Mouse (Mus musculus): Measurements from ENCODE around the gene Pbx4.
A peak's percentile ranks its signal among the peaks of the same experiment; 100 is the strongest.

The Pbx4 gene

DNA sequence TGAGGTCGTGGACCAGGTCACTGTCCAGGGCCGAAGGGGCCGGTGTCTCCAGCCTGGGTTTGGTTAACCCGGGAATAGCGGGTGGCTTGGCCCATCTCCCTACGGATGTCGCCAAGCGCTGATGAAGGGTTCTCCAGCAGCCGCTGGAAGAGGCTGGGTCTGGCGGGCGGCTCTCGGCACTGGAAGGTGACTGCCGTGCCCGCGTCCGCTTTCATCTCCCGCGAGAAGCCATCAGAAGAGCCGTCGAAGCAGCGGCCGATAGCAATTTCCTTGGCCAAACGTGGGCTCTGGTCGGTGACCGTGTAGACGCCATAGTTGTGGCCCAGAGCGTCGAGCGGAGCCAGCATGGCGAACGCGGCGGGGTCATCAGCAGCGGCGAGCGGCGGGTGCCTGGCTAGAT is 48.5 kb downstream of the Pbx4 start:
- Histone ChIP-seq H3K4me3 (replicated peaks; ENCODE audit: low read length) (peak overlapping the region; percentile 75), H3K27me3 (ENCODE audit: insufficient read depth, low read length) (peaks cover 80% of the 10 kb centered on the region), H3K36me3 (ENCODE audit: insufficient read depth, low read length) (no peaks in the 10 kb centered on the region), H3K4me1 (replicated peaks; ENCODE audit: low read depth, low read length) (peaks cover 42% of the 10 kb centered on the region), H3K9me3 (ENCODE audit: low read length) (no peaks in the 10 kb centered on the region)
- TF ChIP-seq CTCF (conservative IDR thresholded peaks at IDR 0.05; ENCODE audit: low read length) (no peak), POU5F1 (IDR thresholded peaks at IDR 0.05; ENCODE audit: borderline replicate concordance, low read length) (no peak), NANOG (IDR thresholded peaks at IDR 0.05; ENCODE audit: borderline replicate concordance, low read length) (no peak)

DNA sequence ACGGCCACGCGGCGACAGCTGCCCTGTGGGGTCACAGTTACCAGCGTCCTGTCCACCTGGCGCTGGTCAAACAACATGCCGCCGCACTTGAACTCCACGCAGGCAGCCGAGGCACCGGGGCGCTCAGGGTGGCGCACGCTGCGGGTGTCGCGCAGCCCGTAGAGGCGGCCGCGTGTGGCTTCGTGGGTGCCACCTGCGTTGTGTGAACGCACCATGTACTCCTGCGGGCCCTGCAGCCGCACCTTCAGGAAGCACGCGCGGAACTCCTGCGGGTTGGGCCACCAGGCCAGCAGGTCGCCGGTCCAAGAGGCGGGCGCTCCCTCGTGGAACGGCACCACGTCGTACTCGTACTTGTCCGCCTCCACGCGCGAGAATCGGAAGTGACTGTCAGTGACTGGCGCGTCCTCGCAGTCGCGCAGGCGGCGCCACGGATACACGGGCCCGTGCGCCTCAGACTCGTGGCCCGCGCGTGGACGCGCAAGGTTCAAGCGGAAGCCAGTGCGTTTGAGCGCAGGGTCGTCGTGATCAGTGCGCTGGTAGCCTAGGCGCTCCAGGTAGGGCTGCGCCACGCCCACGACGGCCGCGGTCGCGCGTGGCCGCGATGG is 49.1 kb downstream of the Pbx4 start:
- Histone ChIP-seq H3K27me3 (ENCODE audit: insufficient read depth, low read length) (peaks cover 86% of the 10 kb centered on the region), H3K4me1 (replicated peaks; ENCODE audit: low read depth, low read length) (peaks cover 47% of the 10 kb centered on the region), H3K36me3 (ENCODE audit: insufficient read depth, low read length) (no peaks in the 10 kb centered on the region), H3K4me3 (replicated peaks; ENCODE audit: low read length) (peak overlapping the region; percentile 75), H3K9me3 (ENCODE audit: low read length) (no peaks in the 10 kb centered on the region)
- TF ChIP-seq NANOG (IDR thresholded peaks at IDR 0.05; ENCODE audit: borderline replicate concordance, low read length) (no peak), POU5F1 (IDR thresholded peaks at IDR 0.05; ENCODE audit: borderline replicate concordance, low read length) (no peak), CTCF (conservative IDR thresholded peaks at IDR 0.05; ENCODE audit: low read length) (no peak)

DNA sequence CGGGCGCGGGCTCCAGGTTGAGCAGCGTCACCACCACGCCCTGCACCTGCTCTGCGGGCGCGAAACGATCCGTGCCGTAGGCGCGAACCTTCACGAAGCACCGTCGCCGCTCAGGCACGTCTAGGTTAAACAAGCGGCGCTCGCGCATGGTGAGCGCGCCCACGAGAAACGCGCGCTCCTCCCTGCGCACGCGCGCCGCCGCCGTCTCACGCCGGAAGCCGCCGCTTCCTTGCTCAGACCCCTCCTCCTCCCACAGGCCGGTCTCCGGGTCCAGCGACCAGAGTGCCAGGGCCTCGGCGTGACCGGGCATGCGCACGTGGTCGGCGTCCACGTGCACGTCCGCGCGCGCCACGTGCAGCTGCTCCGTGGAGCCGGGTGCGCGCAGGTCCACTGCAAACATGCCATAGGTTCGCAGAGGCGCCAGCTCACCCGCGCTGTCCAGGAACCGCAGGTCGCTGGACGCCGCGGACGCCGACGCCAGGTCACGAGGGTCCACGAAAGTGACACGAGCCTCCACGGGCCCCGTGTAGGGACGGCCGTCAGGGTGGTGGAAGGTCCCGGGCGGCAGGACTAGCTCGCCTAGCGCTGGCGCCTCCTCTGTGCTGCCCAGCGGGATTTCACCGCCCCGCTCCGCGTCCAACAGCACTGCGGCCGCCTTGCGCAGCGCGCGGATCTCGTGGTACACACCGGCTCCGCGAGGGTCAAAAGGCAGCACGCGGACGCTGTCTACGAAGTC is 49.9 kb downstream of the Pbx4 start:
- Histone ChIP-seq H3K4me3 (replicated peaks; ENCODE audit: low read length) (peak overlapping the region; percentile 75), H3K4me1 (replicated peaks; ENCODE audit: low read depth, low read length) (peaks cover 50% of the 10 kb centered on the region), H3K9me3 (ENCODE audit: low read length) (no peaks in the 10 kb centered on the region), H3K27me3 (ENCODE audit: insufficient read depth, low read length) (peaks cover 94% of the 10 kb centered on the region), H3K36me3 (ENCODE audit: insufficient read depth, low read length) (no peaks in the 10 kb centered on the region)
- TF ChIP-seq CTCF (conservative IDR thresholded peaks at IDR 0.05; ENCODE audit: low read length) (no peak), POU5F1 (IDR thresholded peaks at IDR 0.05; ENCODE audit: borderline replicate concordance, low read length) (no peak), NANOG (IDR thresholded peaks at IDR 0.05; ENCODE audit: borderline replicate concordance, low read length) (no peak)

DNA sequence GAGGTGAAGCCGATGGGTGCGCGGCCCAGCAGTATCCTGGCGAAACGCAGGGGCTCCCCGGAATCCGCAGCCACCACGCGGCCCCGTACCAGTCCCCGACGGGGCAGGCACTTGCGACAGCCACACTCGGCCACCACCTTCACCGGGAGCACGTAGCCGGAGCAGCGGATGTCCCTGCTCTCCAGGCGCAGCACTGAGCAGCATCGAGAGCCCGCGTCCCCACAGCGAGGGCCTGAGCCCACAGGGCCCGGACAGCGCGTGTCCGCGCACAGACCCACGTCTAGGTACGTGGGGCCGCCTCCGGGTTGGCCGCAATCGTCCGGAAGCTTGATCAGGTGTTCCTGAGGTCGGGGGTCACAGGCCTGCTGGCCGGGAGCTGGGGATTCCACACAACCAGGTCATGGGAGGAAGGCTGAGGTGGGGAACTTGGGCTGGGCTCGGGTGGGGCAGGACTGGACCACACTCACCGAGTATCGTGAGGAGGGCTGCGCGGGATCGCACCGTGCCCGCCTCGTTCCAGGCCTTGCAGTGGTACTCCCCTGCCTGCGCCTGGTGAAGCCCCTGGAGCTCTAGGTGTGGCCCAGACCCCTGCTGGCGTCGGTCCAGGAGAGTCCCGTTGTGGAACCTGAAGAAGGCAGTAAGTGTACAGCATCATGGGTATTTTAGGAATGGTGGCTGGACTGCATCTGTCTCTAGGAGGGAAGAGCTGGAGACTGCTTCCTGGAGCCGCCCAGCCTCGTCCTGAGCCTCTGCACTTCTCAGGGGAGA is 50.7 kb downstream of the Pbx4 start:
- no peaks in the 10 kb centered on the region for H3K9me3 ChIP-seq (ENCODE audit: low read length)
- no peaks in the 10 kb centered on the region for H3K36me3 ChIP-seq (ENCODE audit: insufficient read depth, low read length)
- H3K4me1 ChIP-seq (replicated peaks; ENCODE audit: low read depth, low read length): peaks cover 58% of the 10 kb centered on the region
- peak overlapping the region; percentile 75 for H3K4me3 ChIP-seq (replicated peaks; ENCODE audit: low read length)
- peaks cover 96% of the 10 kb centered on the region for H3K27me3 ChIP-seq (ENCODE audit: insufficient read depth, low read length)
- TF ChIP-seq POU5F1 (IDR thresholded peaks at IDR 0.05; ENCODE audit: borderline replicate concordance, low read length) (no peak), CTCF (conservative IDR thresholded peaks at IDR 0.05; ENCODE audit: low read length) (no peak), NANOG (IDR thresholded peaks at IDR 0.05; ENCODE audit: borderline replicate concordance, low read length) (no peak)

DNA sequence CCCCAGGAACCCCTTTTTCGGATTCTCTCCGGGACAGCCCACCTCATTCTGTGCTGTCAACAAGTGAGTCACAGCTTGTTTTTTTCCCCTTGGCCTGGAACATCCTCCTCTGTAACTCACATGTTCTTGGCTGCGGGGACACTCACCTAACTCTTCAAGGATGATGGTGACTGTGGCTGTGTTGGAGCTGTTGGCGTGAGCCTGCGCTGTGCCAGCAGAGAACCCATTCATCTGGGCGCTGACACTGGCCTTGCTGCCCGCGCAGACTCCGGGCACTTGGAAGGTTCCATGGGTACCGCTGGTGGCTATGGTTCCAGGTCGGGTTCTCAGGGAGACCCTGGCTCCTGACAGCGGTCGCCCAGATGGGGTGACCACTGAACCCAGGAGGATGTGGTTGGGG is 51.9 kb downstream of the Pbx4 start:
- H3K4me3 ChIP-seq (replicated peaks; ENCODE audit: low read length): no peak overlapping the region
- peaks cover 100% of the 10 kb centered on the region for H3K27me3 ChIP-seq (ENCODE audit: insufficient read depth, low read length)
- no peak for TF ChIP-seq CTCF (conservative IDR thresholded peaks at IDR 0.05; ENCODE audit: low read length)
- TF ChIP-seq POU5F1 (IDR thresholded peaks at IDR 0.05; ENCODE audit: borderline replicate concordance, low read length): no peak
- TF ChIP-seq NANOG (IDR thresholded peaks at IDR 0.05; ENCODE audit: borderline replicate concordance, low read length): no peak
- H3K36me3 ChIP-seq (ENCODE audit: insufficient read depth, low read length): no peaks in the 10 kb centered on the region
- no peaks in the 10 kb centered on the region for H3K9me3 ChIP-seq (ENCODE audit: low read length)
- peaks cover 68% of the 10 kb centered on the region for H3K4me1 ChIP-seq (replicated peaks; ENCODE audit: low read depth, low read length)

DNA sequence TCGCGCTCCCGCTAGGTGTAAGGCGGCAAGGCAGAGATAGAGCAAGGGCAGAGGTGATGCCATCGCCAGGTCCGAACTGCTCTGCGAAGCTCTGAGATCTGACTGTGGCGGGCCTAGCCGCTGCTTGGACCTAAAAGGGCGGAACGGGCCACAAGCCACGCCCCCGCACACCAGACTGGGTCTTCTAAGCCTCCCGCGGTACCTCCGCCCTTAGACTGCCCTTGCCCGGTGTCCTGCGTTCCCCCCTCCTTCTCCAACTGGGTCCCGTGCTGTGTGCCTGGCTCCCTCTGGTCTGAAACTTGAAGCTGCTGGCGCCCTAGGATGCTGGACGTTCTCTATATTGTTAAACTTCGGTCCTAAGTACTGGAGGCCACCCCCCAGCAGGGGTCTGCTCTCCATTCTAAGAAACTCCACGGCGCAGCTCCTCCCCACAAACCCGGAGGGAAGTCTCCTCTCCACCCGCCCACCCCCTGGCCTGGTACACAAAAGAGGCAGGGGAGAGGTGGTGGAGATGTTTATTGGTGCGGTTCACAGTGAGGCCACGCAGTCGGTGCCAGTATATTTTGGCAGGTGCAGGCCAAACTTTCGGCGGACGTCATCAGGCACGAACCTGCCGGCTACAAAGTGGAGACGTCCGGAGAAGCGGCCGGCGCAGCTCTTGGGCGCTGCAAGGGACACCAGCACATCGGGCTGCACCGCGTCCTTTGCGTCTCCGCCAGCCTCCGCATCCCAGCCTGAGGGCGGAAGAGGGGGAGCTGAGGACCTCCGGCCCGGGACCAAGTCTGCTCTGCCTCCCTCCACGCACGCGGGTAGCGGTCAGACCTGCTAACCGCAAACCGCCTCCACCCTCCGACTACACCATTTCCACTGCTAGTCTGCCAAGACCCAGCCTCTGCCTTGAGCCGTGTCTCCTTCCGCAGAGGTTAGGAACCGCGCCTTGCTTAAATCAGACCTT is 55.3 kb downstream of the Pbx4 start, which contains the start of gene Cilp2:
Gene Cilp2, minus strand, starts transcription at position 399 of the 955 bp plus-strand sequence.
- H3K4me1 ChIP-seq (replicated peaks; ENCODE audit: low read depth, low read length): peaks cover 87% of the 10 kb centered on the region
- TF ChIP-seq NANOG (IDR thresholded peaks at IDR 0.05; ENCODE audit: borderline replicate concordance, low read length): no peak
- TF ChIP-seq POU5F1 (IDR thresholded peaks at IDR 0.05; ENCODE audit: borderline replicate concordance, low read length): no peak
- TF ChIP-seq CTCF (conservative IDR thresholded peaks at IDR 0.05; ENCODE audit: low read length): no peak
- H3K9me3 ChIP-seq (ENCODE audit: low read length): no peaks in the 10 kb centered on the region
- peaks cover 77% of the 10 kb centered on the region for H3K27me3 ChIP-seq (ENCODE audit: insufficient read depth, low read length)
- H3K36me3 ChIP-seq (ENCODE audit: insufficient read depth, low read length): peaks cover 7% of the 10 kb centered on the region
- peak within 1 kb of the TSS; percentile 71 for H3K4me3 ChIP-seq (replicated peaks; ENCODE audit: low read length)

DNA sequence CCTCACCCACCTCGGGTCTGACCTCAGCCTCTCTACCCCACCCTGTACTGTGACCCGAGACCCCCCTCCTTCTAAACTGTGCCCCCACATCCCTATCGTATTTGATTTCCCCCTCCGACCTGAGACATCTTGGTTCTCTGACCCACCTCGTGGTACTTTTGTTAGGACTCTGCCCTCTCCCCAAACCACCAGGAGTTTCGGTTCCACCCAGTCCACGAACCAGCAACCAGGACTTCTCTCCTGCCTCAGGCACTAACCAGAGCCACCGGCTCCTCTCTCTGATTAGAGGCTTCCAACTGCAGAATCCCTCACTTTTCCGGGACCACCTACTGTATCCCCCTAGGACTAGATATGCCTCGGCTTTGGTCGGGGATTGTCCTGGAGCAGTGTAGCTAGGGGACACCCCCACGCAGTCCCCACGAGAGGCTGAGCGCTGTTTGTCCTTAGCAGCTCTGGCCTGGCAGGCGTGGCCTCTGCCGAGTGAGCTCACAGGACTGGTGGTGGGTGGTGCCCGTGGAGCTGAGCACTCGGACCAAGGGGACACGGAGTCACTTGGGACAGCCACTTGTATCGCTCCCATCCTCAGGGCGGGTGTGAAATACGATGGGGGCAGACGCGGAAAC is 56.1 kb downstream of the Pbx4 start:
- peak overlapping the region; percentile 71 for H3K4me3 ChIP-seq (replicated peaks; ENCODE audit: low read length)
- H3K9me3 ChIP-seq (ENCODE audit: low read length): no peaks in the 10 kb centered on the region
- H3K36me3 ChIP-seq (ENCODE audit: insufficient read depth, low read length): peaks cover 15% of the 10 kb centered on the region
- TF ChIP-seq POU5F1 (IDR thresholded peaks at IDR 0.05; ENCODE audit: borderline replicate concordance, low read length) (no peak), CTCF (conservative IDR thresholded peaks at IDR 0.05; ENCODE audit: low read length) (no peak), NANOG (IDR thresholded peaks at IDR 0.05; ENCODE audit: borderline replicate concordance, low read length) (no peak)
- peaks cover 70% of the 10 kb centered on the region for H3K27me3 ChIP-seq (ENCODE audit: insufficient read depth, low read length)
- peaks cover 88% of the 10 kb centered on the region for H3K4me1 ChIP-seq (replicated peaks; ENCODE audit: low read depth, low read length)

Data from E14TG2a.4 (cell line).